Mouse (Mus musculus): ENCODE measurements around the gene Nrxn3. TPM values are rescaled to one million over a fixed set of nuclear protein-coding genes. Genes with fewer than 3 reads are reported as not detected.

The Nrxn3 gene
- polyA plus RNA-seq, 1 experiment from 2014 or later, result 5.3 TPM

DNA sequence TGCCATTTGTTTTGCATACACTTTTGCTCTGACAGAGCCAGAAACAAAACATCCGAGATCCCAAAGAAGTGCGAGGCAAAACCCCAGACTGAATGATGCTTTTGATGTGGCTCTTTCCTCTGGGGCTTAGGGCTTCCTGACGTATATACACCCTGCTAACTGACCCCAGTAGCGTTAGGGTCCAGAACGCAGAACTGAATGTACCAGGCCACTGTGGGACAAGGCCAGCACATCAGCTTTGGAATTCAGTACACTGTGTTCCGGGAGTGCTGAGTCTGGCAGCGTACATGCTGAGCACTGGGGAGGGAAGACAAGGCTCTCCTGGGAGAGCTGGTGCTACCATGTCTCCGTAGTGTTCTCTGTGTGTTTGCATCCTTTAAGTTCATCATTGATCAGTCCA, 436.7 kb downstream of the Nrxn3 start:
- H3K36me3 ChIP-seq, result no peaks in the 10 kb centered on the region
- H3K9me3 ChIP-seq (replicated peaks), result no peaks in the 10 kb centered on the region
- H3K4me2 ChIP-seq, result no peak overlapping the region
- WGBS, result 78% methylated on average over 8 of the region's 8 CpGs
- no peak overlapping the region for H3K9ac ChIP-seq
- no peaks in the 10 kb centered on the region for H3K27me3 ChIP-seq
- no peak overlapping the region for H3K4me3 ChIP-seq (replicated peaks)
- no peak overlapping the region for H3K27ac ChIP-seq
- ATAC-seq (replicated peaks; ENCODE audit: low FRiP score), result no peak
- H3K4me1 ChIP-seq, result no peaks in the 10 kb centered on the region

DNA sequence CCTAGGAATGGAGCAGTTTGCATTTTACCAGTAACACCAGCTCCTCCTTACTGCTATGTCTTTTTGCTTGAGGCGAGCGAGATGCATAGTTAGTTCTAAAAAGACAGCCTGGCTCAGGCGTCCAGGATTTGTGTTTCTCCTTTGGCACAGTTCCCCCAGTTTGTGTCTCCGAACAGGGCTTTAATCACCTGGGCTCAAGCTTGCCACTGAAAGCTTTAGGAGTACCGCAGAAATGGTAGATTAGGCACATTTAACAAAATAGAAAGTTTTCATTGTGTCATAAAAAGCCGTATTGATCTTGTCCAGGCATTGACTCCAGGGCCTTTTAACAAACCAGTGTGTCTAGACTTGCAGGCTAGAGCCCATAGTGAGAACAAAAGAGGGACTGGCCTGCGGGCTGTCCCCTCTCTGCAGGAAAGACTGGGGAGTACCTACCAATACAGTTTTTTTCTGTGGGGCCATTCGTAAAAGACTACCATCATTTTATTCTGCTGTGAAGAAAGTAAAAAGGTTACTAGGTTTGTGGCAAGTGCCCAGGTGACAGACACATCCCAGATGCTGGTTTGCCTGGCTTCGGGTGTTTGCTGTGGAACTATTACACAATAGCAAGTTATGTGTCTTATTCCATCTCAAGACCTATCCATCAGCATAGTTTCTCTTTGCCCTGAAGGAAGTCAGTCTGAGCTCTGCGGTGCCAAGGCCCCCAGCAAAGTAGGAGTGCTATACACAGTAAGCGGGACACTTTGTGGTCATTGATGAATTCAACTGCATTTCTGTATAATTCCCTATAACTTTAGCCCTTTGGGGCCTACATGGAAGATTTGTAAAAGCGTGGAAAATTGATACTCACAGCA, 451.9 kb downstream of the Nrxn3 start:
- H3K9ac ChIP-seq, result no peak overlapping the region
- H3K36me3 ChIP-seq, result no peaks in the 10 kb centered on the region
- 75% methylated on average over 12 of the region's 12 CpGs for WGBS
- no peaks in the 10 kb centered on the region for H3K27me3 ChIP-seq
- no peaks in the 10 kb centered on the region for H3K4me1 ChIP-seq
- no peak overlapping the region for H3K4me2 ChIP-seq
- no peak for ATAC-seq (replicated peaks; ENCODE audit: low FRiP score)
- no peak overlapping the region for H3K27ac ChIP-seq
- H3K4me3 ChIP-seq (replicated peaks), result no peak overlapping the region
- H3K9me3 ChIP-seq (replicated peaks), result no peaks in the 10 kb centered on the region

DNA sequence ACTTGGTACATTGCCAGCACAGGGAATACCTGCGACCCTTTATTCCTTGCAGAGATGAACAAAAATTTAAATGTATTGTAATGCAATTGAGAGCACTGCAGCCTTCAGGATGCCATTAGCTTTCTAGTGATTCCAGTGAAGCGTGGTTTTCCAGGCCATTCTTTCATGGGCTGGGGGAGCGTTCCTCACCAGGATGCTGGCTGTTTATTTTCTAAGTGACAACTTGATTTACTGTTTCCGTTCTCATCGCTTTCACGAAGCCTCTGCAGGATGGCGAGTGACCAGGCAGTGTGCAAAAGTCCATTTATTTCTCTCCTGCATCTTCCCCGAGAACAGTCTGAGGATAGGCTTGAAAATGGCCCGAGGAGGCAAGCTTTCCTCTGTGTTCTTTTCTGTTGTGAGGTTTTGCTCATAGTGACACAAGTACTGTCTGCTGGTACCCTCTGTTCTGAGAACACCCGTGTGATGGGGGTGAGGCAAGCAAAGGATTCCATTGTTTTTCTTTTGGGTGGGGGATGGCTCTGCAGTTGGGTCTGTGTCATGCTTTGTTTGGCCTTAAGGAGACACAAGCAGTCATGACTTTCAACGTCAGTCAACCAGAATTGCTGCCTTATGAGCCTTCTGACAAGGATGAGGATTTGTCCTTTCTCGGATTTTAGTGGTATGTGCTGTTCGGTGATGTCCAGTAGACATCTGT, 457.4 kb downstream of the Nrxn3 start:
- Histone ChIP-seq H3K27ac (0 out of 2 replicates have a peak overlapping the region, but pooled peaks have one; percentile 2), H3K9ac (no peak overlapping the region), H3K27me3 (no peaks in the 10 kb centered on the region), H3K4me1 (peaks cover 15% of the 10 kb centered on the region), H3K36me3 (no peaks in the 10 kb centered on the region), H3K4me2 (no peak overlapping the region), H3K4me3 (replicated peaks) (no peak overlapping the region), H3K9me3 (replicated peaks) (no peaks in the 10 kb centered on the region)
- WGBS, result 22% methylated on average over 13 of the region's 13 CpGs
- peak; percentile 80 for ATAC-seq (replicated peaks; ENCODE audit: low FRiP score)

DNA sequence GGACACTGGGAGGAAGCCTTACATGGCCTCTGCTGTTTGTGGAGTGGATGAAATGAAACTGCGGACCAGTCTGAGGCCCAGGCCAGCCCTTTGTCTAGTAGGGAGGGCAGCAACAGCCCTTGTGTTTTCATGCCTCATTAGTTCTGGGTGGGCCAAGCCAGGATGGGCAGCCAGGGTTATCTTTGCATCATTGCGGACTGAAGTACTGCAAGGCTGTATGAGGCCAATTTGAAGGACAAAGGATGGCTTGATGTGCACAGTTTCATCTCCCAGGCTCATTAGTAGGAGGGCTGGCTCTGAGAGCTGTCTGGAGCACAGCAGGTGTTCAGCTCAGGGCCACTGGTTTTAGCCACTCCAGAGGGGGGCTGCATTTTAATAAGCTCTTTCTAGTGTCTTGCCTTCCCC, 458.5 kb downstream of the Nrxn3 start:
- Histone ChIP-seq H3K27ac (no peak overlapping the region), H3K36me3 (no peaks in the 10 kb centered on the region), H3K9me3 (replicated peaks) (no peaks in the 10 kb centered on the region), H3K4me3 (replicated peaks) (no peak overlapping the region), H3K4me2 (no peak overlapping the region), H3K4me1 (peaks cover 15% of the 10 kb centered on the region), H3K27me3 (no peaks in the 10 kb centered on the region), H3K9ac (no peak overlapping the region)
- peak; percentile 81 for ATAC-seq (replicated peaks; ENCODE audit: low FRiP score)
- 37% methylated on average over 2 of the region's 2 CpGs for WGBS

DNA sequence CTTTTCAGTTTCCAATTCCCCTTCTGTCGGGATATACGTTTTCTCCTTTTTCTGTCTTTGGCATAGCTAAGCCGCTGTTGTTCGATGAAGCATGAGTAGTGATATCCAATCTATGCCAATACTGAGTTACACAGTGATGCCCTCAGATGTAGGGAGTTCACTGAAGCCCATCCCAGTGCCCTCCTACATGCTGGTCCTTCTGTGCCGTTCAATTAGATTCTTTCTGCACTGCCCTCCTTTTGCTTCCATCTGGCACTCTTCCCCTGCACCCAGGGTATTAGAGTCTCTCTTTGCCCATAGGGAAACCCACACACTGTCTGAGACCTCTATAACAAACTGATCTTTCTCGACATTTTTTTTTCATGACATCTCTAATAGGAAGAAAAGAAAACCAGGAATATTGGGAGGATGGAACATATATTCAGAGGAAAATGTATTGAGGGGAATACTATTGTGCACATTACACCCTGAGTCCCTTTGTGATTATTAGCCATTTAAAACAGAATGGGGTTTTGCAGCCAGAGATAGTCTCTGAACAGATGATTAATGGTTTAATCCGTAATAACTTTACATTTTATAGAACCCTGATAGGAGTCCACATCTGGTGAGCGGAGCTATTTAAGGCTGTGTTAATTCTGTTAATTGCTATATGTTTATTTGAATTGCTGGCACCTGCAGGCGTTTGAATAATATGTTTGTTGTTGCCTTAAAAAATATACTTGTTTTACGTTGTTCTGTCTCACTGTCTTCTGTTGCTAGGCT, 476.3 kb downstream of the Nrxn3 start:
- H3K9me3 ChIP-seq (replicated peaks), result no peaks in the 10 kb centered on the region
- H3K4me3 ChIP-seq (replicated peaks), result no peak overlapping the region
- no peak overlapping the region for H3K27ac ChIP-seq
- WGBS, result 77% methylated on average over 10 of the region's 10 CpGs
- H3K27me3 ChIP-seq, result no peaks in the 10 kb centered on the region
- H3K9ac ChIP-seq, result no peak overlapping the region
- H3K4me2 ChIP-seq, result no peak overlapping the region
- no peaks in the 10 kb centered on the region for H3K4me1 ChIP-seq
- ATAC-seq (replicated peaks; ENCODE audit: low FRiP score), result no peak
- H3K36me3 ChIP-seq, result no peaks in the 10 kb centered on the region

DNA sequence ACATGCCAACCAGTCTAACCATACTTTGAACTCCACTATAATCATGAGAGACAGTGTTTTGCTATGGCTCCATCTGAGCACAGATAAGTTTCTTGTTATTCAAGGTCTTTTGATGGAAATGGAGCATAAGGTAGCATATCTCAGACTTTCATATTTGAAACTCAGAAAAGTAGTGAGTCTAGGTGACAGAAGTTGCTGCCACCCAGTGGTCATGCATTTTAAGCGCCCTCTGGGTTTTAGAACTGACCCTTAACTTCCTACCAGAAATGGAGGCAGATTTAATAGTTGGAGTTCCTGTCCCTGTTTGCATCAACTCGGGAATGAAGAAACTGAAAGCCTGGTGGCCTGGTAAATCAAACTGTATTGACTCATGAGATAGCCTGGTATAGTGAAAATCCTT, 488.9 kb downstream of the Nrxn3 start:
- Histone ChIP-seq H3K36me3 (no peaks in the 10 kb centered on the region), H3K4me2 (no peak overlapping the region), H3K4me1 (no peaks in the 10 kb centered on the region), H3K4me3 (replicated peaks) (no peak overlapping the region), H3K27me3 (no peaks in the 10 kb centered on the region), H3K9me3 (replicated peaks) (no peaks in the 10 kb centered on the region), H3K27ac (no peak overlapping the region), H3K9ac (no peak overlapping the region)
- ATAC-seq (replicated peaks; ENCODE audit: low FRiP score), result no peak
- 49% methylated on average over 2 of the region's 2 CpGs for WGBS

DNA sequence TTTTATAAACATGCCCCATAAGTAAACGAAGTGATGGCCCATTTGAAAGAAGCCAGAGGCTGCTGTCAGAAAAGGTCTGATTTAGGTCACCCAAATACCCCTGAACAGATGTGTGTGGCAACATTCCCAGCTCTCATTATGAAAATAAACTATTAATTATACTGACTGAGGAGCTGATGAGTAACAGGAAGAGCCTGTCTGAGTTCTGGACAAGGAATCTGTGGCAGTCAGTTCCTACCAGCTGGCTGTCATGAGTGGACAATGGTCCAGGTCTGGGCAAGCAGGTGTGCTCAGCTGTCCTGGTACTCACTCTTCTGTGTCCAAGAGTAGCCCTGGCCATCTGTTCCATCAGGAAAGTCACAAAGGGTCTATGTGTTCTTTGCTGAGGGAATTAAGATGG, 517.1 kb downstream of the Nrxn3 start:
- no peak overlapping the region for H3K4me2 ChIP-seq
- peak; percentile 60; the same call in 1 of the 2 replicates for ATAC-seq (replicated peaks; ENCODE audit: low FRiP score)

DNA sequence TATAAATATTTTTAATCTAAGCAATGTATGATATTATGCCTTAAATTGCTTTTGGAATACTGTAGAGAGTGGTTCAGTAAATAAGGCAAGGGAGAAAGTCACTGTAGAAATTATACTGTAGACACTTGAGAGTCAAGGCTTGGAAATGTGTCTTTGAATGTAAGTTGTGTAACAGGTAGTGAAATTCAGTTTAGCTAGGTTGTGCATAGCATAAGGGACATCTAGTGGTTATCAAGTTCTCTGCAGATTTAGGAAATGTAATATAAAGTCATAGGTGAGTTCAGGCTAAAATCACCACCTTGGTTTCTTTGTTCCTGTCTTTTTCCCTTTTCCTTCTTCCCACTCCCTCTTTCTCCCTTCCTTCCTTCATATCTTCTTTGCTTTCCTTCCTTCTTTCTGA, 518.9 kb downstream of the Nrxn3 start:
- H3K9me3 ChIP-seq (replicated peaks), result no peaks in the 10 kb centered on the region
- no peaks in the 10 kb centered on the region for H3K4me1 ChIP-seq
- no peak overlapping the region for H3K4me3 ChIP-seq (replicated peaks)
- H3K4me2 ChIP-seq, result no peak overlapping the region
- H3K27ac ChIP-seq, result no peak overlapping the region
- no peak for ATAC-seq (replicated peaks; ENCODE audit: low FRiP score)
- H3K27me3 ChIP-seq, result no peaks in the 10 kb centered on the region
- no peaks in the 10 kb centered on the region for H3K36me3 ChIP-seq
- H3K9ac ChIP-seq, result no peak overlapping the region

More for the DNA sequence above, 517.1 kb downstream of the Nrxn3 start:
- Histone ChIP-seq H3K36me3 (no peaks in the 10 kb centered on the region), H3K4me1 (no peaks in the 10 kb centered on the region), H3K4me3 (replicated peaks) (no peak overlapping the region), H3K27me3 (no peaks in the 10 kb centered on the region), H3K9me3 (replicated peaks) (no peaks in the 10 kb centered on the region), H3K27ac (no peak overlapping the region), H3K9ac (no peak overlapping the region)
- WGBS, result 33% methylated on average over 1 of the region's 1 CpGs

DNA sequence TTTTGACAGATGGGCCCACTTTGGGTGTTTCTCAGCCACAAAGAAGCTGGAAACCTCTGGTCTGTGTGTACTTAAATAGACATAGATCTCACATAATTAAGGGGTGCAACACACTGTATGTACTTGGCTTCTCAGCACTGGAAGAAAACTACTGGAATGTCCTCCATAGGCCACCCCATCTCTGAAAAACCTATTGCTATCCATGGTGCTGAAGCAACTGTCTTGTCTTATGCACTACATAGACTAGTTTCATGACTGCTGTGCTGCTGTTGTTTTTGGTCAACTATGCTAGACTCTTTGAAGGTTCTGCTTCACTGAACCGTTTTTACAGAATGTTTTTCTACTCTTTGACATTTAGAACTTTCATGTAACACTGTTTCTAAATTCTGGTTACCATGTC, 519.8 kb downstream of the Nrxn3 start:
- Histone ChIP-seq H3K9me3 (replicated peaks) (no peaks in the 10 kb centered on the region), H3K4me2 (no peak overlapping the region), H3K9ac (no peak overlapping the region), H3K27ac (no peak overlapping the region), H3K27me3 (no peaks in the 10 kb centered on the region), H3K36me3 (no peaks in the 10 kb centered on the region), H3K4me3 (replicated peaks) (no peak overlapping the region), H3K4me1 (no peaks in the 10 kb centered on the region)
- 0 out of 2 replicates have a peak, but pooled peaks have one; percentile 69 for ATAC-seq (replicated peaks; ENCODE audit: low FRiP score)
- WGBS, result 36% methylated on average over 1 of the region's 1 CpGs

DNA sequence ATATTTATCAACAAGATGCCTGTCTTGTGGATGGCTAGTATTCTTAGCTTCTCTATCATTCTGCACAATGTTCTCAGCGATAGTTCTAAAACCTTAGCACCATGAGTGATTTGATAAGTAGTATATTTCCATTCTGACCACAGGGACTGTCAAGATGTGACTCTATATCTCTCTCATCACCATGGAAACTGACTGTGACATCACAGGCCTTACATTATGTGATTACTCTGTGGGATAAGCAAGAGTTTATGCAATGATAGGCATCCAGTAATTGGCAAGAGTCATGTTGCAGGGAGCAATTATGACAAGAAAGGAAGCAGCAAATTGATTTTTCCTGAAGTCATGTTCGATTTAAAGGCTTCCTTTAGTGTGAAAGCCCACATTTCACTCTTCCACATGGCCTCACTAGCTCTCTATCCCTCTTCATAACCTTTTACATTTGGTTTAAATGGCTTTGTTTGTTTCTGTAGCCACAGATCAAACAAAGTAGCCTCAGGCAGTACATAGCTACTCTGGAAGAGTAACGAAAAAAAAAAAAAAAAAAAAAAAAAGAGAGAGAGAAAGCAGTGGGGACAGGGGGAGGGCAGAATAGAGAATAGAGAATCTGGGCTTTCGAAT, 532.7 kb downstream of the Nrxn3 start:
- 65% methylated on average over 4 of the region's 4 CpGs for WGBS
- Histone ChIP-seq H3K27ac (no peak overlapping the region), H3K9me3 (replicated peaks) (no peaks in the 10 kb centered on the region), H3K4me1 (no peaks in the 10 kb centered on the region), H3K9ac (no peak overlapping the region), H3K27me3 (no peaks in the 10 kb centered on the region), H3K4me3 (replicated peaks) (no peak overlapping the region), H3K36me3 (no peaks in the 10 kb centered on the region), H3K4me2 (no peak overlapping the region)
- no peak for ATAC-seq (replicated peaks; ENCODE audit: low FRiP score)

DNA sequence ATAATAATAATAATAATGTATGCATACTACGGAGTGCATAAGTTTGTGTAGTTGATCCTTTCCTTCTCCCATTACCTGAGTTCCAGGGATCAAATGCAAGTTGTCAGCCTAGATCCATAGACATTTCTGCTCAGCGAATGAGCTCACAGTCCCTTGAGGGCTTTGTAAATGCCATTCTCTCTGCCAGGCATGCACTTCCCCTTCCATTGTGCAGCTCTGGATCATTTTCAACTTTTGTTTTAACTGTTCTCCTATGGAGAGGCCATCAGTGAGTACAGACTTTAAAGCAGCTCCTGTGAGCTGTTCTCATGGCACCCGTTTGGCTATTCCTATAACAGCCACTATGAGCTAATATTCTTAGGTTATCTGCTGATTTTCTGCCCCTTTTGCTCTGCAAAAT, 536.2 kb downstream of the Nrxn3 start:
- Histone ChIP-seq H3K9me3 (replicated peaks) (no peaks in the 10 kb centered on the region), H3K27me3 (no peaks in the 10 kb centered on the region), H3K4me3 (replicated peaks) (no peak overlapping the region), H3K4me1 (no peaks in the 10 kb centered on the region), H3K9ac (no peak overlapping the region), H3K4me2 (no peak overlapping the region), H3K36me3 (no peaks in the 10 kb centered on the region), H3K27ac (no peak overlapping the region)
- no peak for ATAC-seq (replicated peaks; ENCODE audit: low FRiP score)
- WGBS, result 79% methylated on average over 3 of the region's 3 CpGs

DNA sequence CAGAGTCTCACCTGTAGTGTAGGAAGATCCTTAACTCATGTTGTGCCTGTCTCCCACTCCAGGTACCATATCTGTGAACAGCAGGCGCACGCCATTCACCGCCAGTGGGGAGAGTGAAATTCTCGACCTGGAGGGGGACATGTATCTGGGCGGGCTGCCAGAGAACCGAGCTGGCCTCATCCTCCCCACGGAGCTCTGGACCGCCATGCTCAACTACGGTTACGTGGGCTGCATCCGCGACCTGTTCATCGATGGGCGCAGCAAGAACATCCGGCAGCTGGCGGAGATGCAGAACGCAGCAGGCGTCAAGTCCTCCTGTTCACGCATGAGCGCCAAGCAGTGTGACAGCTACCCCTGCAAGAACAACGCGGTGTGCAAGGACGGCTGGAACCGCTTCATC, 537.4 kb downstream of the Nrxn3 start:
- H3K9me3 ChIP-seq (replicated peaks), result no peaks in the 10 kb centered on the region
- H3K27me3 ChIP-seq, result no peaks in the 10 kb centered on the region
- no peaks in the 10 kb centered on the region for H3K36me3 ChIP-seq
- H3K27ac ChIP-seq, result no peak overlapping the region
- no peaks in the 10 kb centered on the region for H3K4me1 ChIP-seq
- H3K4me2 ChIP-seq, result no peak overlapping the region
- no peak overlapping the region for H3K9ac ChIP-seq
- H3K4me3 ChIP-seq (replicated peaks), result no peak overlapping the region
- 89% methylated on average over 24 of the region's 24 CpGs for WGBS
- ATAC-seq (replicated peaks; ENCODE audit: low FRiP score), result no peak

Data from kidney, embryonic 15.5 days (tissue).